Mouse (Mus musculus) hindbrain, embryonic 14.5 days (tissue): ENCODE data around the gene Actl7b. TPM values are rescaled to one million over a fixed set of nuclear protein-coding genes. Genes with fewer than 3 reads are reported as not detected.

Source experiments
- ATAC-seq: fragments of 200-750 bp; cut with Nextera tagmentation; 2 replicates; pipeline ENCODE4 v1.8.0; 2017; ENCODE audit warnings: moderate number of reproducible peaks, mild to moderate bottlenecking, moderate TSS enrichment, moderate library complexity; ENCODE audit not compliant: low FRiP score
- DNase-seq: peaks from one replicate; pipeline ENCODE4 v3.0.0-alpha.2; 2015; ENCODE audit warnings: low spot score
- H3K27ac ChIP-seq: fragments of 300-500 bp; sonication (generic); 2 replicates; pipeline ENCODE4 v1.5.1; 2014; ENCODE audit warnings: mild to moderate bottlenecking, moderate library complexity
- H3K27me3 ChIP-seq: fragments of 300-500 bp; sonication (generic); 2 replicates; pipeline ENCODE4 v1.6.1; 2014; ENCODE audit warnings: mild to moderate bottlenecking, low read length, mixed read lengths; ENCODE audit not compliant: control insufficient read depth, insufficient read depth
- H3K36me3 ChIP-seq: fragments of 300-500 bp; sonication (generic); replicated peaks from 2 replicates; pipeline ENCODE4 v1.6.1; 2014; ENCODE audit not compliant: control insufficient read depth, insufficient read depth
- H3K4me1 ChIP-seq: fragments of 300-500 bp; sonication (generic); replicated peaks from 2 replicates; pipeline ENCODE4 v1.6.1; 2014; ENCODE audit warnings: antibody characterized with exemption, low read length, mixed read lengths; ENCODE audit not compliant: control insufficient read depth, insufficient read depth
- H3K4me2 ChIP-seq: fragments of 300-500 bp; sonication (generic); replicated peaks from 2 replicates; pipeline ENCODE4 v1.6.1; 2014; ENCODE audit warnings: mild to moderate bottlenecking, moderate library complexity
- H3K4me3 ChIP-seq: fragments of 300-500 bp; sonication (generic); replicated peaks from 2 replicates; pipeline ENCODE4 v1.5.1; 2014; ENCODE audit warnings: mild to moderate bottlenecking, low read length
- H3K9ac ChIP-seq: fragments of 300-500 bp; sonication (generic); 2 replicates; pipeline ENCODE4 v1.6.1; 2014
- H3K9me3 ChIP-seq: fragments of 300-500 bp; sonication (generic); 2 replicates; pipeline ENCODE4 v1.6.1; 2016; ENCODE audit warnings: low read length; ENCODE audit not compliant: control insufficient read depth
- WGBS: fragments of 180-500 bp; shearing (Covaris S2); extraction: QIAGEN DNeasy Blood & Tissue Kit; methylation state at CpG from one replicate; pipeline ENCODE4 v1.1.7; 2014; 5-methylcytosine and 5-hydroxymethylcytosine counted together
- polyA plus RNA-seq: library from polyadenylated mRNA; unstranded; fragments of >200 nt; fragmentation: Nextera tagmentation; extraction: Ambion mirVana; gene quantifications from 2 replicates; pipeline ENCODE4 v1.2.1, GENCODE M21; 2014

The Actl7b gene
- polyA plus RNA-seq, 1 experiment from 2014 or later, result not detected

DNA sequence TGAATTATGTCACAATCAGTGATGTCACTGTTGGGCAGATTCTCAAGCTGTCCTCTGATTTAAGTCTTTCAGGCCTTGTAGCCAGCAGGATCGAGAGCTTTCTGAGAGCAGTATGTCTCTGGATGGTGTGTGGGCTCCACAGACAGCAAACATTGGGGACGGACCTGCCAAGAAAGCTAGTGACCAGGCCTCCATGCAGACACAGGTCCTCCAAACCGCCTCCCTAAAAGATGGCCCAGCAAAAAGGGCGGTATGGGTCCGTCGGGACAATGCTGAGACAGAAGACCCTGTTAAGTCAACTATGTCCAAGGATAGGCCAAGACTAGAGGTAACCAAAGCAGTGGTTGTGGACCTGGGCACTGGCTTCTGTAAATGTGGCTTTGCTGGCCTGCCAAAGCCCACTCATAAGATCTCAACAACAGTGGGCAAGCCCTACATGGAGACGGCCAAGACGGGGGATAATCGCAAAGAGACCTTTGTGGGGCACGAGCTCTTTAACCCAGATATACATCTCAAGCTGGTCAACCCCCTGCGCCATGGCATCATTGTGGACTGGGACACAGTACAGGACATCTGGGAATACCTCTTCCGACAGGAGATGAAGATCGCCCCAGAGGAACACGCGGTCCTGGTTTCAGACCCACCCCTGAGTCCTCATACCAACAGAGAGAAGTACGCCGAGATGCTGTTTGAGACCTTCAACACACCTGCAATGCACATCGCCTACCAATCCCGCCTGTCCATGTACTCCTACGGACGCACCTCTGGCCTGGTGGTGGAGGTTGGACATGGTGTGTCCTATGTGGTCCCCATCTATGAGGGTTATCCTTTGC, 2.3 kb upstream of the Actl7b start, which contains the start of gene Actl7a:
TSS of gene Actl7a (plus strand) at position 51 of the 833 bp plus-strand sequence.
- no peak; the same call in 1 of the 2 replicates for ATAC-seq
- H3K4me3 ChIP-seq, result no peak within 1 kb of the TSS
- H3K36me3 ChIP-seq, result peaks cover 30% of the 10 kb centered on the region
- H3K4me2 ChIP-seq, result no peak within 1 kb of the TSS
- no peaks in the 10 kb centered on the region for H3K4me1 ChIP-seq
- WGBS, result 96% methylated on average over 21 of the region's 21 CpGs
- no peak within 1 kb of the TSS for H3K27ac ChIP-seq
- no peak within 1 kb of the TSS for H3K9ac ChIP-seq
- H3K27me3 ChIP-seq, result no peaks in the 10 kb centered on the region
- no peak for DNase-seq
- no peaks in the 10 kb centered on the region for H3K9me3 ChIP-seq

DNA sequence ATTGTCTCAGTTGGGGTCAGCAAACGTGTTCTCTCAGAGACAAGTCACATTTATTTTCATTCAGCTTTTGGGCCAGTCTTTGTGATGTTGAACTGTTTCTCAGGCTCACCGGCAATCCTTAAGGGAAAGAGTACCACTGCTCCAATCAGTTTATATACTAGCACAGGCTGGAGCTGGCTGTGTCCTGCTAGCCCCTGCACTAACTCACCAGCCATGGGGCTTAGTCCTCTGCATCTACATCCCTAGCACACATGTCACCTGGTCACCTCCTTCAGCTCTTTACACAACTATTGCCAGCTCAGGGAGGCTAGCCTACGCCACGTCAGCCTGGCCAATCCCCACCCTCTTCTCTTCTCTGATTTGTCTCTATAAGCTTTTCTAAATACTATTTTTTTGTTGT, 1.5 kb upstream of the Actl7b start:
- Histone ChIP-seq H3K9me3 (no peaks in the 10 kb centered on the region), H3K27ac (no peak overlapping the region), H3K4me3 (no peak overlapping the region), H3K27me3 (no peaks in the 10 kb centered on the region), H3K4me2 (no peak overlapping the region), H3K9ac (no peak overlapping the region), H3K4me1 (no peaks in the 10 kb centered on the region), H3K36me3 (peaks cover 22% of the 10 kb centered on the region)
- DNase-seq (no peak), ATAC-seq (no peak)
- 91% methylated on average over 4 of the region's 4 CpGs for WGBS

DNA sequence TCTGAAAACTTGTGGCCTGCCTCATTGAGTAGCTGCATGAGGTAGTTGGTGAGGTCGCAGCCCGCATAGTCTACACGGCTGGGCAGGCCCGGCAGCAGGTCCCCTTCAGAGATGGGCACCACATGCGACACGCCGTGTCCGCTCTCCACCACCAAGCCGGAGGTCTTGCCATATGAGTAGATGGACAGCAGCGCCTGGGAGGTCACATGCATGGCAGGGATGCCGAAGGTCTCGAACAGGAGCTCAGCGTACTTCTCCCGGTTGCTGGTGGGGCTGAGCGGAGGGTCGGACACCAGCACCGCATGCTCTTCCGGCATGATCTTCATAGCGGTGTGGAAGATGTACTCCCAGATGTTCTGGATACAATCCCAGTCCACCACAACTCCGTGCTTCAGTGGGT, 632 bp downstream of the Actl7b start:
- Histone ChIP-seq H3K4me1 (no peaks in the 10 kb centered on the region), H3K27me3 (no peaks in the 10 kb centered on the region), H3K36me3 (peaks cover 11% of the 10 kb centered on the region), H3K4me3 (no peak overlapping the region), H3K9ac (no peak overlapping the region), H3K4me2 (no peak overlapping the region), H3K9me3 (no peaks in the 10 kb centered on the region), H3K27ac (no peak overlapping the region)
- WGBS, result 97% methylated on average over 20 of the region's 20 CpGs
- ATAC-seq (no peak), DNase-seq (no peak)

DNA sequence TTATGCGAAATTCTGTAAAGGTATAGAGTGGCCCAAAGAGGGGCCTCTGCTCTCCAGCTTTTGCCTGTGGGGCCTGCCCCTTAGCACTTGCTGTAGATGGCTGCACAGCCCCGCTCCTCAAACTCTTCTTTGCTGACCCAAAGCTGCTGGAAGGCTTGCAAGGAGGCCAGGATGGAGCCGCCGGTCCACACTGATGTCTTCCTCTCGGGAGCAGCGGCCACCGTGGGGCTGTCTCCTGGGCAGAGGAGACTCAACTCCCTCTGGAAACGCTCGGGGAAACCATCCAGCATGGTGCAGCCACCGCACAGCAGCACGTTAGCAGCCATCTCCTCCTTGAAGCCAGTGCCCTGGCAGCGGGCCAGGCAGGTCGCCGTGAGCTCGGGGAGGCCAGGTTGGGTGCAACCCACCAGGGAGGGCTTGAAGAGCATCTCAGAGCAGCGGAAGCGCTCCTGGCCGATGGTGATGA, 1.2 kb downstream of the Actl7b start, which contains the start of gene Gm26657:
TSS of gene Gm26657 (plus strand) at position 51 of the 466 bp plus-strand sequence.
- H3K4me1 ChIP-seq, result no peaks in the 10 kb centered on the region
- H3K4me2 ChIP-seq, result no peak within 1 kb of the TSS
- H3K4me3 ChIP-seq, result no peak within 1 kb of the TSS
- no peaks in the 10 kb centered on the region for H3K27me3 ChIP-seq
- no peaks in the 10 kb centered on the region for H3K9me3 ChIP-seq
- WGBS, result 87% methylated on average over 18 of the region's 18 CpGs
- DNase-seq (no peak), ATAC-seq (no peak)
- no peak within 1 kb of the TSS for H3K9ac ChIP-seq
- no peak within 1 kb of the TSS for H3K27ac ChIP-seq
- H3K36me3 ChIP-seq, result peaks cover 7% of the 10 kb centered on the region

DNA sequence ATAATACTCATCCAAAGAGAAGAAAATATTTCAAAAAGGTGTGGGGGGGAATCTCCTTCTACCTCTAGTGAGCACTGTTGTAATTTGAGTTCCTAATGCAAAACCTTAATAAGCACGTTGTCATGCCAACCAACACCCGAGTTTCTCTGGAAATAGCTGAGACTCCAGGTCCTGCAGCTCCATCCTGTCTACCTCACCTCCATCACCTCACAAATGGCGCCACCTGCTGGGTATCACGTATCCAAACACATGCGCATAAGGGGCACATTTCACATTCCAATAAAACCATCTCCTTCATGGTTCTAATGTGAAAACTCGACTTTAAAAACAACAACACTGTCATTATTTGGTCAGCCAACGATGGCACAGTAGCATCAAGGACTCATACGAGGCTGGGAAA, 15.4 kb downstream of the Actl7b start:
- WGBS, result 56% methylated on average over 8 of the region's 8 CpGs

DNA sequence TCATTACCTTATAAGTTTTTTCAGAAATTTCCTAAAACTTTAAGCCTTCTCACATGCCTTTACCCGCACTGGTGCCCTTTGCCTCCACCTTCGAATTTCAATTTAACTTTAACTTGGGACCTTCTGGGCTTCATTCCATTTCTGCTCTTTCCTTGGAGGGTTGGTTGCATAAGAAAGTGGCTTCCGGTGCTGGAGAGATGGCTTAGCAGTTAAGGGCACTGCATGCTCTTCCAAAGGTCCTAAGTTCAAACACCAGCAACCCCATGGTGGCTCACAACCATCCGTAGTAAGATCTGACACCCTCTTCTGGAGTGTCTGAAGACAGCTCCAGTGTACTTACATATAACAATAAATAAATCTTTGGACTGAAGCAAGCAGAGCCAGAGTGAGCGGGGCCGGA, 18.0 kb downstream of the Actl7b start:
- 95% methylated on average over 6 of the region's 6 CpGs for WGBS
- DNase-seq (no peak), ATAC-seq (no peak)
- H3K4me3 ChIP-seq, result no peak overlapping the region
- H3K36me3 ChIP-seq, result no peaks in the 10 kb centered on the region
- no peak overlapping the region for H3K9ac ChIP-seq
- no peaks in the 10 kb centered on the region for H3K9me3 ChIP-seq
- no peaks in the 10 kb centered on the region for H3K27me3 ChIP-seq
- no peaks in the 10 kb centered on the region for H3K4me1 ChIP-seq
- H3K4me2 ChIP-seq, result no peak overlapping the region
- no peak overlapping the region for H3K27ac ChIP-seq

More for the DNA sequence above, 15.4 kb downstream of the Actl7b start:
- no peak overlapping the region for H3K4me2 ChIP-seq
- no peaks in the 10 kb centered on the region for H3K9me3 ChIP-seq
- no peak for ATAC-seq
- H3K9ac ChIP-seq, result no peak overlapping the region
- no peaks in the 10 kb centered on the region for H3K4me1 ChIP-seq
- H3K4me3 ChIP-seq, result no peak overlapping the region
- DNase-seq, result no peak
- H3K27ac ChIP-seq, result no peak overlapping the region
- no peaks in the 10 kb centered on the region for H3K36me3 ChIP-seq
- no peaks in the 10 kb centered on the region for H3K27me3 ChIP-seq

DNA sequence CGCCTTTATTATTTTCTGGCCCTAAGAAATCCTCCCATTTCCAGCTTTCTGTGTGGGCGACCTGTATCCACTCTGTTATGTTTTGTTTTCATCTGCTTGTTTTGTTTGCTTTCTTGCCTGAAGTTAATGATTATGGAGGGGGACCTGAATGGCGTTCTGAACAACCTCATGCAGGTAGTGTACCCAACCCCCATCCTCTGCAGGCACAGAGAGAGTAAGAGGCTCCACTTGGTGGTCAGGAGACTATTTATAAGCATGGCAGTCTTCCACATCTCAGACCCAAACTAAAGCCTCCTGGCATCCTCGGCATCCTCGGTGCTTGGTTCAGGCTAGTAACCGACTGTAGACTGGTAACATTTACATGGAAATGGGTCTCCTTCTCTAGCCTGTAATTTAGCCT, 18.9 kb downstream of the Actl7b start:
- no peak overlapping the region for H3K9ac ChIP-seq
- no peaks in the 10 kb centered on the region for H3K36me3 ChIP-seq
- H3K4me3 ChIP-seq, result no peak overlapping the region
- no peak overlapping the region for H3K4me2 ChIP-seq
- WGBS, result 66% methylated on average over 6 of the region's 6 CpGs
- no peaks in the 10 kb centered on the region for H3K27me3 ChIP-seq
- no peaks in the 10 kb centered on the region for H3K4me1 ChIP-seq
- no peak overlapping the region for H3K27ac ChIP-seq
- ATAC-seq, result no peak
- H3K9me3 ChIP-seq, result no peaks in the 10 kb centered on the region
- no peak for DNase-seq

DNA sequence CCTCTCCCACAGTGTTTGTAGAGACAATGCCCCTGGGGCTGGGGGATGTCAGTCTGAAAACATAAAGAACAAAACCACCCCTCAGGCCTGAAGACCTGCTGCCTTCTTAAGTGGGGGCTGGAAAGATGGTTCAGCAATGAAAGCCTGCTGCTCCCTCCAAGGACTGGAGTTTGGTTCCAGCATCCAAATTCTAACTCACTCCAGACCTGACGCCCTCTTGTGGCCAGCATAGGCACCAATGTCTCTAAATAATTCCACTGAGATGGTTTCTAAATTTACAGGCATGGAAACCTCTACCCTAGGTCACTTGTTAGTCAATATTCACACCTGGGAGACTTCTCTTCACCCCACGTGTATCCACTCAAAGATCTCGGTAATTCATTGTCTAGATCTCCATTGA, 19.8 kb downstream of the Actl7b start:
- ATAC-seq (no peak), DNase-seq (no peak)
- WGBS, result 27% methylated on average over 3 of the region's 3 CpGs
- Histone ChIP-seq H3K4me3 (no peak overlapping the region), H3K9me3 (no peaks in the 10 kb centered on the region), H3K27me3 (no peaks in the 10 kb centered on the region), H3K4me2 (no peak overlapping the region), H3K9ac (no peak overlapping the region), H3K4me1 (no peaks in the 10 kb centered on the region), H3K27ac (no peak overlapping the region), H3K36me3 (no peaks in the 10 kb centered on the region)

DNA sequence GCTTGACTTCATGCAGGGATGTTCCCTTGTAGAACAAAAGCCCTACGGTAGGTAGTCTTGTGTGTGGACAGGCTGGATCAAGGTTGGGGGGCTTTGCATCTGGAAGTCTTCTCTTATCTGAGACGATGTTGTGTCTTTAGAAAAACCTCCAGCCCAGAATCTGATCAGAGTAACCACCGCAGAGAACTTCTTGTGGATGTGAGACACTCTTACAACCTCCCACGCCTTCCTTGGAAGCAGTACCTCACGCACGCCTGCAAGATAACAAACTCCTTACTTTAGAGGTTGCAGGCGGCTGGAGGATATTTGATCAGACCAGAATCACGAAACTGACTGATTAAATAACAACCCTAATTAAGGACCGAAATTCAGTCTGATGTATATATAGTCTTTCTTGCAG, 20.8 kb downstream of the Actl7b start:
- ATAC-seq (no peak), DNase-seq (no peak)
- H3K36me3 ChIP-seq, result no peaks in the 10 kb centered on the region
- no peaks in the 10 kb centered on the region for H3K9me3 ChIP-seq
- no peaks in the 10 kb centered on the region for H3K4me1 ChIP-seq
- no peaks in the 10 kb centered on the region for H3K27me3 ChIP-seq
- no peak overlapping the region for H3K4me2 ChIP-seq
- 89% methylated on average over 9 of the region's 9 CpGs for WGBS
- H3K9ac ChIP-seq, result no peak overlapping the region
- no peak overlapping the region for H3K4me3 ChIP-seq
- H3K27ac ChIP-seq, result no peak overlapping the region
